Comparison of ENCODE assay signal across 8 mouse cellular contexts in the genomic region with DNA sequence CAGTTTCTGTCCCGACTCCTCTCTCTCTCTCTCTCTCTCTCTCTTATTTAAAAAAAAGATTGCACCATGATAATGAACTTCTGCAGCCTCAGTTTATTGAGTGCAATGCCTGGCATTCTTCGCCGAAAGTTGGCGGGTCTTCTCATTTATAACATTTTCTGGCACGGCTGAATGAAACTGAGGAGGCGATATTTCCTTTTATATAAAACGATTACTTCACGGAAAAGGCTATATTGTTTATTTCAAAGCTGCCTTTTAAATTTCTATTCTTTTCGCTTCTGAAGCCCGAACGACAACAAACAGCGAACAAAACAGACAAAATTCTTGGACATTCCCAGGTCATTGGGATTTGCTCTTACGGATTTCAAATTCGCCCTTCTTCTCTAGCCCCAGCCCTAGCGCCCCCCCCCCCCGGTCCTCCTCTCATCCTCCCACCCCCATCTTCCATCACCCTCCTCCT. TPM values are rescaled to one million over a fixed set of nuclear protein-coding genes. Genes with fewer than 3 reads are reported as not detected.
DNase-seq lines count a peak whose midpoint lies in the region; ATAC-seq lines count a peak whose summit lies in the region.

No protein-coding gene starts in this region.

- H3K9me3 ChIP-seq in heart, embryonic 12.5 days (replicated peaks), result no peaks in the 10 kb centered on the region
- H3K9me3 ChIP-seq in hindbrain, embryonic 11.5 days (ENCODE audit: control insufficient read depth, low read length), result no peaks in the 10 kb centered on the region

- no peak overlapping the region for H3K27ac ChIP-seq in heart, embryonic 12.5 days (ENCODE audit: poor library complexity, severe bottlenecking)
- no peak overlapping the region for H3K27ac ChIP-seq in hindbrain, embryonic 11.5 days (ENCODE audit: low read depth, low read length)

- H3K27me3 ChIP-seq in heart, embryonic 12.5 days (replicated peaks), result peaks cover 20% of the 10 kb centered on the region
- H3K27me3 ChIP-seq in hindbrain, embryonic 11.5 days (ENCODE audit: control insufficient read depth, insufficient read depth, low read length), result peaks cover 14% of the 10 kb centered on the region

- no peak for ATAC-seq in heart, embryonic 12.5 days (ENCODE audit: insufficient number of reproducible peaks, low FRiP score)
- no peak for ATAC-seq in hindbrain, embryonic 11.5 days (ENCODE audit: low FRiP score)

- peak overlapping the region; percentile 98 for H3K4me2 ChIP-seq in heart, embryonic 12.5 days
- peak overlapping the region; percentile 93 for H3K4me2 ChIP-seq in hindbrain, embryonic 11.5 days (replicated peaks; ENCODE audit: low read depth, low read length)

- DNase-seq in heart, postnatal 25 days (ENCODE audit: low spot score), result no peak
- DNase-seq in MN1 (ENCODE audit: low spot score), result peak; percentile 11
- DNase-seq in hindbrain, embryonic 11.5 days (ENCODE audit: low spot score), result no peak
- peak; percentile 6 for DNase-seq in mesoderm, embryonic 11.5 days (ENCODE audit: low read depth, low spot score)
- DNase-seq in left cerebral cortex, postnatal 10 days (ENCODE audit: extremely low spot score in 1 of 2, low spot score in 2 of 2), result no peak
- DNase-seq in cerebellum, postnatal 4 days (ENCODE audit: low spot score in 2 of 2), result no peak
- DNase-seq in urinary bladder, adult 2 months (ENCODE audit: low spot score), result no peak

- 0% methylated on average over 16 of the region's 16 CpGs for WGBS in heart, embryonic 12.5 days
- WGBS in hindbrain, embryonic 11.5 days, result under 1% methylated on average over 16 of the region's 16 CpGs

- intact Hi-C loops in heart, postnatal 25 days (cut with DNase I), result loop anchor here (1.0 to 10.0 kb wide), 4 partner anchors 175 to 582 kb away; no protein-coding TSS in a partner anchor
- intact Hi-C loops in left cerebral cortex, postnatal 10 days (cut with DNase I), result loop anchor here (2.0 to 10.0 kb wide), 2 partner anchors 385 to 583 kb away; no protein-coding TSS in a partner anchor

- H3K36me3 ChIP-seq in heart, embryonic 12.5 days, result no peaks in the 10 kb centered on the region
- H3K36me3 ChIP-seq in hindbrain, embryonic 11.5 days (ENCODE audit: control insufficient read depth, insufficient read depth, low read length), result no peaks in the 10 kb centered on the region

- peak overlapping the region; percentile 52; the same call in 1 of the 2 replicates for H3K9ac ChIP-seq in heart, embryonic 12.5 days
- H3K9ac ChIP-seq in hindbrain, embryonic 11.5 days (ENCODE audit: low read depth, low read length), result peak overlapping the region; percentile 56

- H3K4me3 ChIP-seq in heart, embryonic 12.5 days, result peak overlapping the region; percentile 69
- H3K4me3 ChIP-seq in hindbrain, embryonic 11.5 days (ENCODE audit: low read depth, low read length), result peak overlapping the region; percentile 57

- H3K4me1 ChIP-seq in heart, embryonic 12.5 days (replicated peaks), result peaks cover 16% of the 10 kb centered on the region
- H3K4me1 ChIP-seq in hindbrain, embryonic 11.5 days (replicated peaks; ENCODE audit: control insufficient read depth, insufficient read depth, low read length), result 0 out of 2 replicates have a peak, but pooled peaks cover 5% of the 10 kb centered on the region

RNA-seq across cellular contexts. Expression of a gene that starts 1.0 kb away (rescaled TPM):
- 9.1 and 11.4 TPM in 2 replicates for polyA plus RNA-seq in heart, embryonic 12.5 days (2016; fragmentation: Nextera tagmentation; extraction: Ambion mirVana)
- total RNA-seq in heart, postnatal 25 days (2021), result 1 to 10 TPM in 1 of 2 experiments, under 1 TPM in 1; 0.57 to 1.1 TPM
- 15.6 and 15.8 TPM in 2 replicates for polyA plus RNA-seq in hindbrain, embryonic 11.5 days (2014; fragmentation: Nextera tagmentation; extraction: Ambion mirVana)
- total RNA-seq in left cerebral cortex, postnatal 10 days (2021), result 1 to 10 TPM; 1.5 to 2.7 TPM
- 4.6 and 5.7 TPM in 2 replicates for polyA plus RNA-seq in urinary bladder, adult 2 months (2012; rRNA removed)

Comparison
In these comparisons a context has a peak if more than half of its experiments do, and no peak if none do; other contexts are left out.
1. DNase-seq: peak in MN1 (single experiment) and mesoderm, embryonic 11.5 days (single experiment); none in heart, postnatal 25 days (single experiment), hindbrain, embryonic 11.5 days (single experiment), left cerebral cortex, postnatal 10 days (0 of 2), cerebellum, postnatal 4 days (0 of 2) and urinary bladder, adult 2 months (single experiment).